ENCODE assay signal across 11 mouse cellular contexts in the genomic region with DNA sequence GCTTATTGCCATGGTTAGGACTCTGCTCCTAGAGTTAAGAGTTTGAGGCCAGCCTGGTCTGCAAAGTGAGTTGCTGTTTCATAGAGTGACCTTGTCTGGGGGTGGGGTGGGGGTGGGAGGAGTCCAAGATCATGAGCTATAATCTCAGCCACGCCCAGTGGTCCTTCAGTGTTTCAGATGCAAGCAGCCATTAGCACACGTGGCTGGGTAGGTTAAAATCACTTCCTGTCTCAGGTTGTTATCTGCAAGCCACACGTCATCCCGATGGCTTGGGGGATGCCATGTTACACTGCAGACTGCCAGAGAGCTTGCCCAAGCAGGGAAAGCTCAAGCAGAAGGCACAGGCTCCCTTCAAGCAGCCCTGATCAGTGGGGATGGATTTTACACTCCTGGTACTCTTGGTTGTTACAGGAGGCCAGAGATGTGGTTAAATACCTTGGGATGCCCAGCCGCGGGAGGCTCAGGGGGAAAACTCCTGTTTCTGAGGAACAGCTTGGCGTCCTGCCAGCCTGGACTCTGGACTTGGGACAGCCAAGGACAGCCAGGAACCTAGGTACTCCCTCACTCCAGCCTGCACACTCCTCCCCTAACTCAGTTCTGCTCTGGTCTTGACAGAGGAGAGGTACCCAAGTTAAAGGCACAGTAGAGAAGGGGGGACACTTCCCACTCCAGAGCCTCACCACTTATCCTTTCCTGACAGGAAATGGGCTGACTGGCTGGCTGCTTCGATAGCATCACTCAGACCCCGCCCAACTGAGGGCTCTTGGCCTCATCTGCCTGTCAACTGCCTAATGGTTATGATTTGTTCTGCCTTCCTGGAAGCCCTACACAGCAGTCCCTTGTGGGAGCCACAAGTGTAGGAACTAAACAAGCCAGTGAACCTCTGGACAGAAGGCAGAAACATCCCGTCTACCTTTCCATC. TPM values are rescaled to one million over a fixed set of nuclear protein-coding genes. Genes with fewer than 3 reads are reported as not detected.
DNase-seq lines count a peak whose midpoint lies in the region; ATAC-seq and TF ChIP-seq lines count a peak whose summit lies in the region.
"Had no signal": no experiment of that assay in that cellular context is flagged by ENCODE, and none has a peak within 500 bp of the region (broad histone marks: within the 10 kb centered on the region; RNA-seq: fewer than 3 reads in every experiment).

No protein-coding gene starts in this region.

- H3K4me1 ChIP-seq in heart, embryonic 13.5 days = peaks cover 53% of the 10 kb centered on the region
- peaks cover 50% of the 10 kb centered on the region for H3K4me1 ChIP-seq in thymus, adult 2 months (replicated peaks; ENCODE audit: control insufficient read depth, insufficient read depth, low read length)

- DNase-seq in heart, postnatal 25 days (ENCODE audit: low spot score) = no peak
- peak; percentile 74 for DNase-seq in T-cell, adult 2 months (ENCODE audit: low spot score)
- DNase-seq in kidney, adult 9 months = peak; percentile 83
- peak; percentile 67 for DNase-seq in lung, postnatal 36 days
- no peak for DNase-seq in thymus, adult 2 months
- DNase-seq in layer of hippocampus, adult 9-10 months (ENCODE audit: low spot score) = no peak
- no peak for DNase-seq in right cerebral cortex, postnatal 25 days

- H3K27ac ChIP-seq in heart, embryonic 13.5 days (replicated peaks) = peak overlapping the region; percentile 65
- H3K27ac ChIP-seq in thymus, adult 2 months (ENCODE audit: control insufficient read depth, insufficient read depth, low read length) = no peak overlapping the region
- H3K27ac ChIP-seq: forebrain, embryonic 10.5 days; limb, embryonic 13.5 days had no signal

- H3K9me3 ChIP-seq in heart, embryonic 13.5 days = no peaks in the 10 kb centered on the region; the same call in 1 of the 2 replicates
- H3K9me3 ChIP-seq: forebrain, embryonic 10.5 days; limb, embryonic 13.5 days had no signal

- no peak overlapping the region for H3K4me3 ChIP-seq in heart, embryonic 13.5 days
- H3K4me3 ChIP-seq in thymus, adult 2 months (ENCODE audit: control insufficient read depth, insufficient read depth, low read length) = no peak overlapping the region
- H3K4me3 ChIP-seq: forebrain, embryonic 10.5 days; limb, embryonic 13.5 days had no signal

- no peak for TF ChIP-seq POLR2A in thymus, adult 2 months (IDR thresholded peaks at IDR 0.05; ENCODE audit: control insufficient read depth, extremely low read depth, insufficient read depth, low read length, poor library complexity)

- 21% methylated on average over 10 of the region's 10 CpGs for WGBS in heart, embryonic 13.5 days
- WGBS in thymus, adult 2 months = 16% methylated on average over 10 of the region's 10 CpGs

- no peak for ATAC-seq in heart, embryonic 13.5 days (ENCODE audit: extremely low read depth, insufficient number of reproducible peaks, low FRiP score, low TSS enrichment)

- no peaks in the 10 kb centered on the region for H3K36me3 ChIP-seq in heart, embryonic 13.5 days
- no peaks in the 10 kb centered on the region for H3K36me3 ChIP-seq in thymus, adult 2 months (ENCODE audit: control insufficient read depth, insufficient read depth, low read length)
- H3K36me3 ChIP-seq: forebrain, embryonic 10.5 days; limb, embryonic 13.5 days had no signal

- TF ChIP-seq CTCF in thymus, adult 2 months (IDR thresholded peaks at IDR 0.05; ENCODE audit: borderline replicate concordance, control insufficient read depth, extremely low read depth, insufficient read depth, low read length, poor library complexity) = no peak

- peak overlapping the region; percentile 11 for H3K4me2 ChIP-seq in heart, embryonic 13.5 days
- H3K4me2 ChIP-seq: limb, embryonic 13.5 days had no signal

- 0 out of 2 replicates have a peak, but pooled peaks cover 6% of the 10 kb centered on the region for H3K27me3 ChIP-seq in heart, embryonic 13.5 days (replicated peaks)
- no peaks in the 10 kb centered on the region for H3K27me3 ChIP-seq in thymus, adult 2 months (ENCODE audit: control insufficient read depth, insufficient read depth, low read length)
- H3K27me3 ChIP-seq: limb, embryonic 13.5 days had no signal

- intact Hi-C loops in heart, postnatal 25 days (cut with DNase I) = loop anchor here (10.0 kb wide), 1 partner anchor 139 kb away; no protein-coding TSS in a partner anchor

- H3K9ac ChIP-seq in heart, embryonic 13.5 days = peak overlapping the region; percentile 37; the same call in 1 of the 2 replicates
- H3K9ac ChIP-seq: limb, embryonic 13.5 days had no signal

RNA-seq across cellular contexts. Expression of gene Padi3, which starts 5.8 kb away (rescaled TPM):
- 0.24 and 0.25 TPM in 2 replicates for polyA plus RNA-seq in heart, embryonic 13.5 days (2015; fragmentation: Nextera tagmentation; extraction: Ambion mirVana)
- under 1 TPM in 1 of 2 experiments, not detected in 1; 0.20 TPM for total RNA-seq in heart, postnatal 25 days (2021)
- polyA plus RNA-seq in thymus, adult 2 months (2012; rRNA removed) = 2.6 and 3.7 TPM in 2 replicates
- polyA plus RNA-seq: stomach, embryonic 14.5 days had no signal

RNA-seq across cellular contexts. Expression of gene Padi1, which starts 29.3 kb away (rescaled TPM):
- polyA plus RNA-seq in heart, embryonic 13.5 days (2015; fragmentation: Nextera tagmentation; extraction: Ambion mirVana) = 0.12 and 0.18 TPM in 2 replicates
- total RNA-seq in heart, postnatal 25 days (2021) = not detected
- polyA plus RNA-seq in thymus, adult 2 months (2012; rRNA removed) = 0.85 and 0.89 TPM in 2 replicates

RNA-seq across cellular contexts. Expression of gene Padi4, which starts 42.2 kb away (rescaled TPM):
- polyA plus RNA-seq in heart, embryonic 13.5 days (2015; fragmentation: Nextera tagmentation; extraction: Ambion mirVana) = 2.1 and 2.4 TPM in 2 replicates
- under 1 TPM; 0.73 to 0.98 TPM for total RNA-seq in heart, postnatal 25 days (2021)
- 21.0 and 23.5 TPM in 2 replicates for polyA plus RNA-seq in thymus, adult 2 months (2012; rRNA removed)

Comparison
In these comparisons a context has a peak if more than half of its experiments do, and no peak if none do; other contexts are left out.
1. DNase-seq: peak in T-cell, adult 2 months (single experiment), kidney, adult 9 months (single experiment) and lung, postnatal 36 days (single experiment); none in heart, postnatal 25 days (single experiment), thymus, adult 2 months (single experiment), layer of hippocampus, adult 9-10 months (single experiment) and right cerebral cortex, postnatal 25 days (single experiment).